Mouse (Mus musculus): ENCODE measurements around the gene Caln1.

The Caln1 gene

GRCm38 (mm10) chr5:130811966-130812365 is 442.7 kb downstream of the Caln1 start:
- DNase-seq (ENCODE audit: low spot score in 2 of 2): no peak

DNA sequence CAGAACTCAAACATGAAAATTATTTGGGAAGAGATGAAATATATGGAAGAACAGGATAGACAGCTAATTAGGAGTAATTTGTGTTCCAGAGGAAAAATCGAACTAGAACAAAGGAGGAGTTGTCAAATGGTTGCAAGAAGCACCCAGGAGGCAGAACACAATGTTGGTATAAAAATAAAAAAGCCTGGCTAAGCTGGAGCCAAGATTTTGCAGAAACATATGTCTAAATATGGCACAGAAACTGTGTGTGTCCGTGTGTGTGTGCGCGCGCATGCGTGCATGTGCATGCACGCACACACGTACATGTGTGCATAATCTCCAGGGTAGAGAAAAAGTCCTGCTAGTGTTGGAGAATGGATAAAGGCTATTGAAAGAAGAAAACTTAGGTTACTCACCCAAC is 443.3 kb downstream of the Caln1 start:
- no peak for DNase-seq (ENCODE audit: low spot score in 2 of 2)

DNA sequence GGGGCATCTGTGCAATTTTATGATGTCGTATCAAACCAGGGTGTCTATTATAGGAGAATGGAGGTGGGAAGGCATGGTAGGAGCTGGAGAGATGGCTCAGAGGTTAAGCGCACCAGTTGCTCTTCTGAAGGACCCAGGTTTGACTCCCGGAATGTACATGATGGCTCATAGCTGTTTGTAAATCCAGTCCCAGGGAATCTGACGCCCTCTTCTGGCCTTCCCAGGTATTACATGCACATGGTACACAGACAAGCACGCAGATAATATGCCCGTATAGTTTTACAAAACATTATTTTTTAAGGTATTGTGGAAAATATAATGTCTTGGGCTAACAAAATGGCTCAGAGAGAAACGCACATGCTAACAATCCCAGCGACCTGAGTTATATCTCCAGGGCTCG is 443.8 kb downstream of the Caln1 start:
- no peak for DNase-seq (ENCODE audit: low spot score in 2 of 2)

- no peak for DNase-seq (ENCODE audit: low spot score in 2 of 2)
These were observed 446.1 kb downstream of the Caln1 start for GRCm38 (mm10) chr5:130815352-130815751.

- no peak for DNase-seq (ENCODE audit: low spot score in 2 of 2)
These were observed 450.9 kb downstream of the Caln1 start for GRCm38 (mm10) chr5:130820021-130820648.

GRCm38 (mm10) chr5:130820661-130821060 is 451.4 kb downstream of the Caln1 start:
- DNase-seq (ENCODE audit: low spot score in 2 of 2): no peak

DNA sequence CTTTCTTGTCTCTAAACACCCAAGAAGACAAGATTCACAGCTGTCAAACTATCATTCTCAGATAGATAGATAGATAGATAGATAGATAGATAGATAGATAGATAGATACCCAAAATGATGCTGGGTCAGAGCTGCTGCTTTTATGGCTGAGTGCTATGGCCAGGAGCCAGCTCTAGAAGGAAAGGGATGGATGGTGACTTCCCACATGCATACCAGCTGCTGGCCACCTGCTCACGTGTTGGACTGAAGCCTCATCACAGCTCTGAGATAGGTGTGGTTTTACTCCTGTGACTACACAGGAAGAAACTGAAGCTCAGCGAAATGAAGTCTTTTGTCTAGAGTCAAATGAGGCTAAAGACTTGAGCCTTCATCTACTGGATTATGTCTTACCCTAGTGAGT is 456.5 kb downstream of the Caln1 start:
- no peak for DNase-seq (ENCODE audit: low spot score in 2 of 2)

- no peak for DNase-seq (ENCODE audit: low spot score in 2 of 2)
These were observed 479.3 kb downstream of the Caln1 start for GRCm38 (mm10) chr5:130848562-130848961.

- no peak for DNase-seq (ENCODE audit: low spot score in 2 of 2)
These were observed 480.4 kb downstream of the Caln1 start for GRCm38 (mm10) chr5:130849610-130850009.

DNA sequence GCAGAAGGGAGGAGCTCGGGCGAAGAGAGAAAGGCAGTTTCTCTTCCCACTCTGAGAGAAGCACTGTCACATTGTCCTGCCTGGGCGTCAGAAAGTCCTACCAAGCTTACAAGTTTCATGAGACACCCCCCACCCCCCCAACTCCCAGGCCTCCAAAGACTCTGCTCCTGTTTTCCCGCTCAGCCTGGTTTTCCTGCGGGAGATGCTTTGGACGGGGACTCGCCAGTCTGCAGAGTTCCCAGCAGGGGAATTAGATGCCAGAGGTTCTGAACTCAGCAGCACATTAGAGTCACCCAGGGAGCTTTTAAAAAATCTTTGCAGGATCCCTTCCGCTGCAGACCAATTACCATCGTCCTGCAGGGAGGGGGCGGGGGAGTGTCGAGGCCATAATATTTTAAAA is 482.9 kb downstream of the Caln1 start:
- DNase-seq (ENCODE audit: low spot score in 2 of 2): no peak

DNA sequence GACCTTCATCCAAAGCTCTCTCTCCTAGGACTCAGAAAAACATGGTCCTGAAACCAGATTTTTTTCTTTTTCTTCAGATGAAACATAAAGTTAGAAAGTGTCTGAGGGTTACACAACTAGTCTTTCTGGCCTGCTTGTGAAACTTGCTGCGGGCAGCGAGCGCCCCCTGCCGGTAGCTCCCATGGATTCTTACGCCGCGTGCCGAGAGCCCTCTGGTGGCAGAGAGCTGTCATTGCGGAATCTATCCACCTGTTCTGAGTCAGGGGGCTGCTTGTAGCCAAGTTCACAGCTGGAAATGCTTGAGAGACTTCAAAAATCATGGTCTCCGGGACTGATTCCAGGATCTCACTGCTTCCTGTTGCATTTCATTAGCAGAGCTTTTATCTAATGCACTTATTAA is 484.1 kb downstream of the Caln1 start:
- peak; percentile 86 to 89 for DNase-seq (ENCODE audit: low spot score in 2 of 2)

GRCm38 (mm10) chr5:130854430-130854829 is 485.2 kb downstream of the Caln1 start:
- DNase-seq (ENCODE audit: low spot score in 2 of 2): peak; percentile 36 to 55

GRCm38 (mm10) chr5:130858148-130858547 is 488.9 kb downstream of the Caln1 start:
- DNase-seq (ENCODE audit: low spot score in 2 of 2): peak; percentile 48 to 70

GRCm38 (mm10) chr5:130858706-130859105 is 489.5 kb downstream of the Caln1 start:
- no peak for DNase-seq (ENCODE audit: low spot score in 2 of 2)

GRCm38 (mm10) chr5:130859736-130860135 is 490.5 kb downstream of the Caln1 start:
- DNase-seq (ENCODE audit: low spot score in 2 of 2): no peak

DNA sequence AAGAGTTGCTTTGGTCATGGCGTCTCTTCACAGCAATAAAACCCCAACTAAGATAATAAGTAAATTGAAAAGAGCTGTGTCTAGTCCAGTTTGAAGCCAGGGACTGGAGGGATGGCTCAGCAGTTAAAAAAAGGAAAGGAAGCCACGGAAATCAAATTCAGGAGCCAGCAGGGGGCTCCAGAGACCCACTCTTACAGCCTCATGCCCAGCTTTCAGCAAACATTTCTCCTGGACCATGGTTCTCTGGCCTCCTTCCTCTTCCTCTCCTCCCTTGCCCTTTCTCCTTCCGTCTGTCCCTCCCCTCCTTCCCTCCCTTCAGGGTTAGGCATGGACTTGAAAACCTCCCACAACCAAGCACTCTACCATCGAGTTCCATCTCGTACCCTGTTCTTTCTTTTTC is 493.0 kb downstream of the Caln1 start:
- peak; percentile 59 to 78 for DNase-seq (ENCODE audit: low spot score in 2 of 2)

DNA sequence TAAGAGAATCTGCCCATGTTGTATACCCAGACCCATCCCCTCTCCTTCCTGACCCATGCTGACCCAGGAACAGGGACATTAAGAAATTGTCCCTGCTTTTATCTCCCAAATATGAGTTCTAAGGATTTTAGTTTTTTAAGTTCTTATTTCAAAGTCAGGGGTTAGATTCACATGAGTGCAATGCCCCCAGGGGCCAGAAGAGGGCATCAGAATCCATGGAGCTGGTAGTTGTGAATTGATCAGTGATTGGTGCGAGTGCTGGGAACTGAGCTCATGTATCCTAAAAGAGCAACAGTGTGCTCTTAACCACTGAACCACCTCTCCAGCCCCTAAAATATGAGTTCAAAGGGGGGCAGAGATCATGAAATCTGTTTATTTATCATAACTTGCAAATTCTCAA is 500.6 kb downstream of the Caln1 start:
- DNase-seq (ENCODE audit: low spot score in 2 of 2): no peak

DNA sequence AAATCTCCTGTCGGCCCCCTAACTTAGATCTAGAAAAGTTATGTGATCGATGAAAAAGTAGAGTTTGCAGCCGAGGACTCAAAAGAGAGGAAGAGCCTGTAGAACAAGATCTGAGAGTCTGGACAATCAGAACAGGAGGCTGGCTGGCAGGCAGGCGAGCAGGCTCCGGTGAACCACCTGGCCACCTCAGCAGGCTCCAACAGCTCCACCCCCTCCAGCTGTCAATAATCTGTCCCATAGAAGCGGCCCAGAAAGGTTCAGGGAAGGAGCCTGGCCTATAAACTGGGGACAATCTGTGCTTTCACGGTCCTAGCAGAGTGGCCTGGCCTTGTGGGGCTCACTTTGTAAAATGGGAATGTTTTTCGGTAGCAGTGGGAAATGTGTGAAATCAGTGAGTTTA is 501.8 kb downstream of the Caln1 start:
- no peak for DNase-seq (ENCODE audit: low spot score in 2 of 2)

DNA sequence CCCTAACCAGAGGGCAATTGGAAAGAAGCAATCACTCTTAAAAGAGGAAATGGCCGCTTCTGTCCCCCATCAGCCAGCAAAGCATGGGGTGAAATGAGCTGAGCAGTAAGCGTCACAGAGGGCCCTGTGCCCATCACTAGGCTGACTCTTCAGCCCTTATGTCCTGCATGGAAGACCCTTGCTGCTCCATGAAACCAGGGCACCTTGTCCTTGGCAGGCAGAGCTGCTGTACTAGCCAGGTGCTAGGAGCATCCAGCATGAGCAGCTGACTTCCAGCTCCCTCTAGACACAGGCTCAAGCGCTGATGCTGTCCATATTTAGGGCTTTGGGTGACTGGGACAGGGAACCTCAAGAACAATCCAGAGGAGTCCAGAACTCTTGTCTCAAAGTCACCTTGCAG is 506.1 kb downstream of the Caln1 start:
- no peak for DNase-seq (ENCODE audit: low spot score in 2 of 2)

DNA sequence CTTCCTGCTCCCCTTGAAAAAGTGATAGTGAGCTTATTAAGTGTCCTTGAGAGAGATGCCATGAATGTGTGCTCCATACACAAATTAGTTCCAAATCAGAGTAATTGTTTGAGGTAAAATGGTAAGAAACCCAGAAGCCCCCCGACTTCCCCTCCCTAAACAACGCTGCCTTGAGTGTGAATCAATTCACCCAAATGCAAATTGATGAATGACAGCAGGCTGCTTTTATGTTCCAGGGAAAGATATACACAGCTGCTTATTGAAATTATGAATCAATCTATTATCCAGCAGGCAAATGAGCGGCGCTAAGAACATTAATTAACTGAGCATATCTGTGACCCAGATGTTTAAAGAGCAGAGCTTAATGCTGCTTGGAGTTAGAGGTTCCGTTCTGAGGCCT is 511.1 kb downstream of the Caln1 start:
- DNase-seq (ENCODE audit: low spot score in 2 of 2): no peak

DNA sequence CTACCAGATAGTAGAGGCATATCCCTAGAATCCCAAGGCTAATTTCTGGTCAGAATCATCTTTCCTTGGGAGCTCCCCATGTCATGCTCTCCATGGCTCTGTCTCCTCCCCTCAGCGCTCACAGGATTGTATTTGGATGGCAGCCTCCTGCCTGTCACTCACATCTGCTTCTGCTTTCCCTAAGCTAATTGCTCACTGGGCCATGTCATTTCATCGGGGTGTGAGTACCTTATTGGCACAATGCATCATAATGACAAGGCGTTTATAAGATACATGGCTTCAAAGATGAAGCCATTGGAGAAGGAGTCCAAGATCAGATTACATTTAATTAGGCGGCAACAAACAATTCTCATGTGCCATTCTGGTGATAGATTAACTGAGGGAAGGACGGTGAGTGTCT is 522.5 kb downstream of the Caln1 start:
- DNase-seq (ENCODE audit: low spot score in 2 of 2): no peak

DNA sequence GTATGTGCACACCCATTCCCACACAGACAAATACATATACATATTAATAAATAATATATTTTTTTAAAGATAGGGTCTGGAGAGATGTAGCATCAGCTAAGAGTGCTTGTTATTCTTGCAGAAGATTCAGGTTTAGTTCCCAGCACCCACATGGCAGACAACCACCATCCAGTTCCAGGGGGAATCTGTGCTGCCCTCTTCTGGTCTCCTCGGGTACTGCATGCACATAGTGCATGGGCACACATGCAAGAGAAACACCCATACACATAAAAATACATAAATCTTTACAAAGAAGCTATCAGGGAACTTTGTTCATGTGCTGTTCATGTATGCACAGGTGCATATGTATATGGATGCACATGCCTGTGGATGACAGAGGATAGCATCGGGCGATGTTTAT is 526.7 kb downstream of the Caln1 start:
- no peak for DNase-seq (ENCODE audit: low spot score in 2 of 2)

All from right cerebral cortex, postnatal 10 days (tissue).